Mouse (Mus musculus) lung, postnatal 4 days (tissue): Measurements from ENCODE around the gene Sec16a.

Source experiments
- DNase-seq, 2 experiments: peaks; one replicate each; pipeline ENCODE4 v3.0.0; 2021

The Sec16a gene

DNA sequence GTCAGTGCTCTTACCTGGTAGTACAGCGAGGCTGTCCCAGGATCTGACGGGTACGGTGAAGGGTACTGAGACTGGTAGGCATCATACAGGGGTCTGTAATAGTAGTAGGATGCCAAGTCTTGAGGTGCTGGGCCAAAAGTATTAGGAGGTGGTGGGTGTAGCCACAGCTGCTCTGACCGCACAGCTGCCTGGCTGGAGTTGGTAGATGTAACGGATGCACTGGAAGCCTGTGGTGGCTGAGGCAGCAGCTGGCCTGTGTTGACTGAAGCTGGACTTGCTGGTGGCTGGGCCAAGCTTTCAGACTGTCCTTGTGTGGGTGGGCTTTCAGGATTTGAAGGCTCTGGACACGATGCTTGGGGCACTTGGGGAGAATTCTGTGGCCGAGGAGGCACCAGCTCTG, 6.6 kb downstream of the Sec16a start:
- peak in 1 of 2 experiments; percentile 23 for DNase-seq

DNA sequence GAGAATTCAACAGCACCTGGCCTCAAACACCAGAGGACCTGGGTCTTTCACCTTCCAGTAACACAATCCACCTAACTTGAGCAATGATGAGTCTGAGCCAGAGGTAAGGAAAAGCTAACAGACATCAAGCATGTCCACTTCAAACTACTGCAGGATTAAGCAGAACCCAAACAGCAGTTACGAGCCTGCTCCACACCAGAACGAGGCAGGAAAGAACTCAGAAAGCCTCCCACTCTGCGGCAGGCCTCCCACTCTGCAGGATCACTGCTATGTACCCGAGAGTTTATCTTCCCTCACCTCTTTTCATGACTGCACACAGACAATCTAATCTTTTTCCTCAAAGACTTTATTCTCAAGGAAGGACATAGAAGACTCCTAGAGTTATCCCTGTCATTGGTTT, 7.8 kb downstream of the Sec16a start:
- peak in 1 of 2 experiments; percentile 9 for DNase-seq

DNA sequence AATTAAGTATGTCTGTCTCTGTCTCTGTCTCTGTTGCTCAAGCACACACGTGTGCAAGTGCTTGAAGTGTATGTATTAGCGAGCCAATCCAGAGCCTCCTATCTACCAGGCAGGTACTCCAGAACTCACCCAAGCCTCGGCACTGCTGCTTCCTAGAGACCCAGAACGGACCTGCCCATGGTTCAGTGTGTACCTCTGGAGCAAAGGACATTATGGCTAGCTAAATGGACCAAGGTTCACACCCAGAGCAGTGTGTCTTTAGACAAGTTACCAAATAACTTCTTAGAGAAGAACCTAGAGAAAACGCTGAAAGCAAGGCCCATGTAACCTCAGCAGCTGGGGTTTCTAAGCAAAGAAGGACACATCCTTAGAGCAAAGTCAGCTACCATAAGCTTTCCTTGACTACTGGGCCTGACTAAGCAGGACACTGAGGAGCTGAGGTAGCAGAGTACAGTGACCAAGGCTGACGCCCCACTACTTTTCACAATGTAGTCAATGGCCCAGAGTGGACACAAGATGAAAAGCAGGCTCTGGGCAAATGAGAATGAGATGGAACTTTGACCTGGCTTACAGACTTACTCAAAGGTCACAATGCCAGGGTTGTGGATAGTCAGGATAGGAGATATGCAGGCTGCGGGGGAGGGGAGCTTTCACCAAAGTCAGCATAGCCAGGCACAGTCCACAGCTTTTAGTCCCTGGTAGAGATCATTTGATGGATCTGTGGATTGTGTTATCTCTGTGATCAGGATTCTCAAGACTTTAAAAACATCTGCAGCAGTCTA, 10.0 kb downstream of the Sec16a start:
- DNase-seq: peak in 1 of 2 experiments; percentile 10

DNA sequence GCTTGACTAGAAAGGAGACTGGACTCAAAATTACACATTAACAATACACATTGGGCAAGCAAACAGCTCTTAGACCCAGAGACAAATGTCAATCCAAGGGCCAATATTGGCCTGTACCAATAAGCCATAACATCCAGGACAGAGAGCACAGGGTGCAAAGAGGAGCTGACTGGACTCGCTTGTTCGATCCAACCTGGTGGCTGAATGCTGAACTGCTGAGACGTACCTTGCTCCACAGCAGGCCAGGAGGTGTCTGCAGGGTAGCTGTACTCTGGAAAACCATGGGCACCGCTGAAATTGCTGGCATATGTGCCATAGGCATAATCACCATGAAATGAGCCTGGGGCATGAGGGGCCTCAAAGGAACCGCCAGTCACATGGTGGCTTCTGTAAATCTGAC, 15.2 kb downstream of the Sec16a start:
- DNase-seq: no peak

DNA sequence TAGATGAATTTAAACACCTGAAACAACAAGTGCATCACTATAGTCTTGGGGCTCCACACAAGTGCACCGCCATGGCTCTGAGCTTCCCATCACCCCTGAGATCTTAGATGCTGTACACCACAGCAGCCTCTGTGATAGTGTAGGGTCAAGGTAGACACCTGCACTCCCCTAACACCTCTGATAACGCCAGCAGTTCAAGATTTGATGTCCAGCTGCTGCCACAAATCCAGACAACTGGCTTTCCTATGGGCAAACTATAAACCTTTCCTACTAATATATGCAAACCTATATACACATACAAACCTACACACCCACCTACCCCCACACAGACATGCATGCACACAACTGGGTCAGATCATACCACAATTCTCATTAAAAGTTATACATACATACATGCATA, 20.5 kb downstream of the Sec16a start:
- DNase-seq: peak in 1 of 2 experiments; percentile 11

DNA sequence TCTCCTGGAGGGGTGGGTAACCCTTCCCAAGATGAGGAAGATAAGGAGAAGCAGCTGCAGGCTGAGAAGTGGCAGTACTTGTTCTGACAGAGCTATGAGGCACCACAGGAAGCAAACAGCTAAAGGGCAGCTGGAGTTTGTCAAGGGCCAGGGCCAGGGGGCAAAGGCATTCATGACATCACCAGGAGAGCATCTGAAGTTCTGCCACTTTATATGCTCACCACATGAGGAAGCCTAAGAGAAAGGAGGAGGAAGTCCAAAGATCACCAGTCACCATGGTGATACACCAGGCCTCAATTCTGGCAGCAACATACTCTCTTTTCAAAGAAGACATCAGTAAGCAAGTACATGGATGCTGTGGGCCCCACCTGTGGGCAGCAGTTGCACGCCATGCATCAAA, 21.9 kb downstream of the Sec16a start:
- DNase-seq: peak in 1 of 2 experiments; percentile 26

DNA sequence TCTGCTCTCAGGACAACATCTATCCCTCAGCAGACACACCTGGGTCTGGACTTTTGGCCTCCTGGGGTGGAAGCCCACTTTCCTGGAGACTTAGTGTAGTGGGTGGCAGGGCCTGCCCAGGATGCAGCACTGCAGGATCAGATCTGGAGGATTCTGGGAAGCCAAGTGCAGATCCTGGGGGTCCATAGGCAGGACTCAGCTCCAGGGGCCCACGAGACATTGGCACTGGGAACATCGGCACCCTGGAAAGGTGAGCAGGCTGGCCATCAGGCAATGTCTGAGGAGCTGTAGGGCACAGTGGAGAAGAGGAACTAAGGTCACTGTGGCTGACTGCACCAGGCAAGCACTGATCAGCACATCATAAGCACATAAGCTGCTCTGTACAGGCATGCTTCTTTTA, 23.0 kb downstream of the Sec16a start:
- DNase-seq: peak in 1 of 2 experiments; percentile 16

DNA sequence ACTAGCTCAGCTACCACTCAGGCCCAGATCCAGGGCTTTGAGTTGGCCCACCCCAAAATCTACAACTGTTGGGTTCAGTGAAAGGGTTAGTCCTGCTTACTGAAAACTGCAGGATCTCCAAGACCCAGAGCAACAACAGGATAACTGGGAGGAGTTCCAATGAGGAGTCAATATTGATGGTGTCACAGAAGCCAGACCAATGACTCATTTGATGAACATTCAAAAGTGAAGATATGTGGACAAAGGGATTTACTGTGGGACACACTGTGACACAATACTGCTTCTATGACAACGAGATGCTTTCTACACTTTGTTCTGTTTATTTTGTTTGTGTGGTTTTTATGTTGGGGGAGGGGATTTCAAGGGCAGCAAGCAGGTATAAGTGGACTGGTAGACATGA, 26.9 kb downstream of the Sec16a start:
- no peak for DNase-seq

DNA sequence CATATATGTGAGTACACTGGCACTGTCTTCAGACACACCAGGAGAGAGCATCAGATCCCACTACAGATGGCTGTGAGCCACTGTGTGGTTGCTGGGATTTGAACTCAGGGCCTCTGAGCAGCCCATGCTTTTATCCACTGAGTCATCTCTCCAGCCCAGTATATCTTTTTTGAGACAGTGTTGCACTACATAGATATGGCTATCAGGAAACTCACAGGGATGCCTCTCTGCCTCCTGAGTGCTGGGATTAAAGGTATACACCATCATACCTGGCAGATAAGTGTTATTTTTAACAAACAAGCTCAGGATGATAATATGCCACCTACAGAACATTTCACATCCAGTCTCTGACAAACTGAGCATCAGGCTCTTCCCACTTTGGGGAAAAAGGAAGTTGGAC, 27.9 kb downstream of the Sec16a start:
- DNase-seq: no peak

DNA sequence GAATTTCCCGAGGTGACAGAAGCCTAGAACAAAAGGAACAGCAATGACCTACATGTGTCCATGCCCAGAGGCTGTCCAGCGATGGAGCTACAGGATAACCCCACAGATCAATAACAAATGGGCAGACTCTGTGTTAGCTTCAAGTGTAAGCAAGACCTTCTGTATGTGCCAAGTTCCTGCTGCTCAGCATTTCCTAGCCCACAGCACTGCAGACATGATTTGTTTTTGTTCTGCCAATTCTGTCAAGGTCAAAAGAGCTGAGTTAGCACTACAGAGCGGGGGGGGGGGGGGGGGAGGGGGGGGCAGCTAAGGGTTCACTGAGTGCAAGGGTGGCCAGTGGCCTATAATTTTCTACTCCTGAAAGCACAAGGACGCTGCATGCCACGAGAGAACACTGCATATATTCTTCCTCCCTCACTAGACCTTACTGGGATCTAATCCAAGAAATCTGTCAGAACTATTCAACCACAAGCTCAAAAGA, 34.0 kb downstream of the Sec16a start:
- no peak for DNase-seq

DNA sequence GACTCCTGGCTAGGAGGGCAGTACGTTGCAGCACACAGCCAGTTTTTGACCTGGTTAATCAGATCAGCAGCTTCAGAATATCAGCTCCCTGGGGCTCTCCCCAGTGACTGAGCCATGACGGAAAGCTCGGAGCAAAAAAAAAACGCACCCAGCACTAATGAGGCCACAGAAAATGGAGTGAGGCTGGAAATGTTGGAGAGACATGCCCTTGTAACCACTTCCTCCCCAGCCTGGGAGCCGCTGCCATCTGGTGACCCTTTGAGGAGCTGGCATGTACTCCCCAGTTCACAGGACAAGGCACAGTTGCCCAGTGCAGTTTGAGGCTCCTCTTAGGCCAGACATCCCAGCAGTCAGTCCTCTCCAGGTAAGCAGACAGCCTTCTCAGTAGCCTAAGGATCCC, 34.9 kb downstream of the Sec16a start:
- DNase-seq: no peak

DNA sequence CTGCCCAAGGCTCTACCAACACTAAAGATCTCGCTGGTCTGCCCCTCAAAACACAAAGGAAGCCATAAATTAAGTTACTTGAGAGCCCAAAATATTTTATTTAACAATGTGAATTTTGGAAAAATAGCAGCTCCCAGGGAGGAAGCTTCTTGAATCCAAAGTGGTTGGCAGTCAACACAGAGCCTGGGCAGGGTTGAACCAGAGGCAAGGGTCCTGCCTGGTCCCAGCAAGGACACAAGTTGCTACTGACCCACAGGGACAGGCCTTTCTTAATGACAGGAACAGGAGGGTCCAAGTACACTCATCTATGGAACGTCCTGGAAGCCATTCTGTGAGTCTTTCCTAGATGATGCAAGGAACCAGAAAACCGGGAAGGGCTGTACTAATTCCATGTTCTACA, 35.7 kb downstream of the Sec16a start:
- no peak for DNase-seq

DNA sequence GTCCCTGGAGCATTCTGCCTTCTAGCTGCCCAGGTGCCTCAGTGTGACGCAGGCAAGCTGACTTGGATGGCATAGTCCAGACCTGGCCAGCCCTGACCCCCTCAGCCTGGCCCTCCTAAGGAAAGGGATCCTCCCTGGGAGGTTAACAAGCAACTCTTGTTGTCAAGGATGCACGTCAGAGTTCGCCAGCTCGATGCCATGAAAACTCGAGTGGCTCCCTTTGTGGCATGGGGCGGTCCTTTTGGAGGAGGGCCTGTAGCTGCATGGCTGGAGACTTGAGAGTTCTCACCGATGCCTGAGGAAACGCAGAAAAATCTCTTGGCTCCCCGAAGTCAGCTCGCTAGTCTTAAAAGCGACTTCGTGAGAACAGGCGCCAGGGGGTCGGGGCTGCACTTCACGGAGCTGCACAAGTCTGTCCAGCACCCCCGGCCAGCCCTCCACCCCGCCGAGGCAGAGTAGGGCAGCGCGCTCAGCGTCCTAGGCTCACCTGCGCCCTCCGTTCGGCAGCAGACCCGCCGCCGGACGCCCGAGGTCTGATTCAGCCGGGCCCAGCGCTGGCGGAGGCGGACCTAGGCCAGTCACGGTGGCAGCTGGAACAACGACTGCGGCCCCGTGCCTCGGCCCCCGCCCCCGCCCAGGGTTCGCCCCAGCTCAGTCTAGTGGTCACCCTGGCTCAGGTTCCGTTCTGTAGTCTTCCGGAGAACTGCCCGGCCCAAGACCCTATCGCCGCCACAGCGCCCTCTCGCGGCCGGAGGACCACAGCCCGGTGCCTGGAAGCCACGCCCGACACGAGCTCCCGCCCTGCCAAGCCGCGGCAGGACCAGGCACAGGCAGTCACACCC, 36.3 kb downstream of the Sec16a start, which contains the start of gene Inpp5e:
Gene Inpp5e, minus strand, starts transcription at position 689 of the 842 bp plus-strand sequence.
- DNase-seq: peak; percentile 97 to 99

DNA sequence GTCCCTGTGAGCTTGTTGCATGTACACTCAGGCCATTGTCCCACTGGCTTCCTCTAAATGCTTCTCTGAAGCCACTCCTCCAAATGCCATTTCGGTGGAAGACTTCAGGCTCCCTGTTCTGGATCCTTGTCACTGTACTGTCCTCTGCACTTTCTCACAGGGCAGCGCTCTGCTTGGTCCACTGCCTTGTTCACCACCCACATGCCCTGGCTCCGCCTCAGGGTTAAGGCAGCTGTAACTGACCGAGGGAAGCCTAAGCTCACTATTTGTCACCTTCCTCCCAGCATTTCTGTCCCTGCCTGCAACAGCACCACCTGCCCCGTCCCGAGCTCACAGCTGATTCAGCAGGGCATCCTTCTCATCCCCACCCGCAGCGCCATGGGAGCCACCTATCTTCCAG, 41.7 kb downstream of the Sec16a start:
- no peak for DNase-seq

DNA sequence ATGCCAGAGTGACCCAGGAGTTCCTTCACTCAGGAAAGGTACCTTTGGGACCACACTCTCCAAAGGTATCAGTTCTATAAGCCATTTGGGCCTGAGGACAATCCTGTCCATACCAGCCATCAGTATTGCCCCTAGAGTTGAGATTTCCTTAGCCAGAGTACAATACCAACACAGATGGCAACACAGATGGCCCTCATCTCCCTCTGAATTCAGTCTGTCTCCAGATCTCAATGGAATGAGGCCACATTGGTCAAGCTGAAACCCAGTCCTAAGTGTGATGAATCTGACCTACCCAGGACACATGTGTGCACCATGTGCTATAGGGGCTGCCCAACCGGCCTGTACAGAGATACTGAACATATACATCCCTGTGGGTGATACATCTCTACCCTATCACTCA, 42.8 kb downstream of the Sec16a start:
- DNase-seq: no peak

DNA sequence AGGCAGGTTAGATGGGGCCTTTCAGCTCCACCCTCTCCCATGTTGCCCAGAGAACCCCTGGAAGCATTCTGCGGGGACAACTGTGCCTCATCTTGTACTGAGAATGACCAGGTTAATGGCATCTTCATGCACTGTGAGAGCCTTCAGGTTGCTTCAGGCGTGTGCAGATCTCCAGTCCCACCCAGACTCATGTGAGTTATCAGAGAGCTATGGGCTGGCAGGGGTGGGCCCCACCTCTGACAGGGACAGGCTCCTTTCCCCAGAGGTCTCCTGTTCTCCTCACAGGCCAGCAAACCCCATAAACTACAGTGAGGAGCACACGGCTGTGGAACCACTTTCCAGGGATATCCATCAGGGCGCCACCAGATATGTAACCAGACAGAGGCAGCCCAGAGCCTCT, 44.0 kb downstream of the Sec16a start:
- DNase-seq: no peak

DNA sequence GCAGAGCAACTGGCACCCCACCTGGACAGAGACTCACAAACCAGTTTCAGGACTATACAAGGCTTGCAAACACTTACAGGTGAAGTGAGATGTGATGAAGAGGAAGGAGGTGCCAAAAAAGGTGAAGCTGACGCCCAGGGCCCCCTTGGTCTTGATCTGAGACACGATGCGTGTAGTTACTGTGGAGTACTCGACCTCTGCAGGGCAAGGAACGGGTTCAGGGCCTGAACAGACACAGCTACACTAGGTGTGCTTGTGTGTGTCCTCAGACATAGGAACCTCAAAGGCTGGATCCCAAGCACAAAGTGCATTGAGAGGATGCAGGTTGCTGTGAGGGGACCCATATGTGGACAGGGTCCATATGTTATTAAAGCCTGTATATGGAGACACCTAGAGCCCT, 44.7 kb downstream of the Sec16a start:
- DNase-seq: no peak

DNA sequence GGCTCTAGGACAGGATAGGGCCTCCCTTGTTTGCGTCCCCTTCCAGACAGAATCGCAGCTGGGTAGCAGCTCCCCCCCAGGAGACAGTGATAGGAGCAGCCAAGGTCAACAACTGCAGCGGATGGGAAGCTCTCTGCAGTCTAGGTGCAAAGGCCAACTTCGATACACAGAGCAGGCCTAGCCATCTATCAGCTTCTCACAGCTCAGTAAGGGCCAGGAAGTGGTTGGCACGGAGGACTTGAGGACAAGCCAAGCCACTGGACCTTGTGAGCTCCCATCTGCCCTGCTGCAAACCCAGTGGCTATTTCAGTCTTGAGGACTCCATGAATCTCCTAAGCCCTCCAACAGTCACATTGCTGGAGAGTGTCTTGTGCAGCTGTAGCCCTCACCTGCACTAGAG, 45.4 kb downstream of the Sec16a start:
- no peak for DNase-seq

DNA sequence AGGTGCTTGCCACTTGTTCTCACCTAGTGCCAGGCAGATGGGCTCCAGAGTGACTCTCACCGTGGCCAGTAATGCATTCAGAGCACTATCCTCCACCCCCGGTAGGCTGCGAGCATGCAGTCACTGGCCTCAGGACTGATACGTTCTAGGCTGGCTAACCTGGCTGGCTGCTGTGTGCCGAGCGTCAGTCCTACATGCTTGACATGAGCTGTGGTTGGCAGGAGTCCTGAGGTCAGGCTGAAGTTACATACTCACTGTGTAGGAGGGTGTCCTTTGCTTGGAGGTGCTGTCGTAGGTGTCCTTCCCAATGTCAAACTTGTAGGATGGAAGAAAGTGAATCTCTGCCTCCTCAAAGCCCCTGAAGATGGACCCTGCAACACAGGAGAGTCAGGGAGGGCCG, 46.0 kb downstream of the Sec16a start:
- DNase-seq: no peak

DNA sequence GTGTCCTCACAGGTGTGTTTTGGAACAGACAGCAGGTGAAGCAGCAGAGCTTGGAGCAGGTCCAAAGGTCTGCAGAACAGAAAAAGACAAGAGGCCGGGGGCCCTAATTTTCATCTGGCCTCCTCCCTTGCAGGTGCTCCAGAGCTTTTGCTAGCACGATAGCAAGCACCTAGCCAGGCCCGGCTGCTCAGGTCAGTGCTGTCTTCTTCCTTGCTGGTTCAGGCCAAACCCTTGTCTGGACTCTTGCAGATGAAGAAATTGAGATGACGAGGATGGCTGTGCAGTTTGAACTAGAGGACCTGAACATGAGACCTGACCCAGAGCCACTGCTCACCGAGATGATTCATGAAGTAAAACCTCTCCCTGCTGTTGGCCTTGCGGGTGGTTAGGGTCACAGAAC, 53.4 kb downstream of the Sec16a start:
- DNase-seq: no peak

DNA sequence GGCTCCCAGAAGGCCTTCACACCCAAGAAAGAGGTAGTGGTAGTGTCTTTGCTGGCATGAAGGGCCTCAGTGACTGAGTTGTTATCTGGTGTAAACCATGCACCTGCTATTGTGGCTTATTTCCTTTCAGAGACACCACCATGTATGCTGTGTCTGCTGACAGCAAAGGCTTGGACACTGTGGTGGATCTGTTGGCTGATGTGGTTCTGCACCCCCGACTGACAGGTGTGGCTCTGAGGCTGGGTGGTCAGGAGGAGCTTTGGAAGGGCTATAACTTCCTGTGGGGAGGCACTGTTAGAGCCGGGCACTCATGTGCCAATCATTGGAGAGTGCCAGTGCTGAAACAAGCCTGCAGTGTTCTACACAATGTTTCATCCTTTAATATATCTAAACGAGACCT, 54.1 kb downstream of the Sec16a start:
- DNase-seq: no peak

DNA sequence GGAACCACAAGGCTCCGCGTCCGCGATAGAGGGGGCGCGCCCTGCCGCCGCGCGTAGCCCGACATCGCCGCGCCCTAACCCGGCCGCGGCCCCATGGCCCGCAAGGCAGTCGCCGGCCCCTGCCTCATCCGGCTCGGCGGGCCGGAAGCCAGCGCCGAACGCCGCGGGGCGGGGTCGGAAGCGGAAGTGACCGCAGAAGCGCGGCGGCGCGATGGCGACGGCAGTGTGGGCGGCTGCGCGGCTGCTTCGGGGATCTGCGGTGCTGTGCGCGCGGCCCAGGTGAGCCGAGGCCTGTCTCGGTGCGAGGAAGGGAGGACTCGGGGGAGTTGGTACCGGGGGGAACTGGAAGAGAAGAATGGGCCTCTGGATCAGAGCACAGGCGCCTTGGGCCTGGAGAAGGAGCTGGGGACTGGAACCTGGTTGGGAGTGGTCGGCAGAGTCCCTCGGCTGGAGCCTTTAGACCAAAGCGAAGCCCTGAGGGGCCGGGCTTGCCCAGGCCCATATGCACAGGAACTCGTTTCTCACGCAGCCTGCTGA, 55.8 kb downstream of the Sec16a start, which contains the start of the genes Entr1 and Pmpca:
Gene Entr1, minus strand, starts transcription at position 163 of the 537 bp plus-strand sequence.
Gene Pmpca, plus strand, starts transcription at position 186 of the 537 bp plus-strand sequence.
- DNase-seq: peak; percentile 90

DNA sequence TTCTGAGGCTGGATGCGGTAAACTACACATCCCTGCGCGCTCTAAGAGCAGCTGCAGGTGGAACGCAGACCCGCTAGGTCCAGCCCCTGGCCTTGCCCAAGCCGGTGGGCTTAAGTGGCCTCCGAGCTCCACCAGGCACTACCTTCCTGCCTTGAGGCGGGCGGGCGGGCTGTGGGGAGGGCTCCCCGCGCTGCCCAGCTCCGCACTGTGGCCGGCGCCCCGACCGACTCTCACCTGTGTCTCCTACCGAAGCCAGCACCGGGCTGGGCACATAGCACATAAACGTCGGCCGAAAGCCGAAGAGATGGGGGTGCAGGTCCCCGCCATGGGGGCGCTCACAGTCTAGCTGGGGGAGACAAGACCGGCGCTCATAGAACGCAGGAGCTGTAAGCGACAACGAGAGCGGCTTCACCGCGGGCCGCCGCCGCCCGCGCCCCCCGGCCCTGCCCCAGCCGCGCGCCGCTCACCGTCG, 56.3 kb downstream of the Sec16a start:
- DNase-seq: no peak
